Mouse (Mus musculus): Measurements from ENCODE around the gene Tanc2. TPM values are rescaled to one million over a fixed set of nuclear protein-coding genes. Genes with fewer than 3 reads are reported as not detected.
A peak's percentile ranks its signal among the peaks of the same experiment; 100 is the strongest.

Tanc2 gene
- polyA plus RNA-seq, 1 experiment: 10.2 TPM

- TF ChIP-seq CTCF (IDR thresholded peaks at IDR 0.05; ENCODE audit: insufficient read depth, low read length) (peak; percentile 57), POLR2A (IDR thresholded peaks at IDR 0.05; ENCODE audit: borderline replicate concordance, extremely low read depth, low read depth, low read length) (no peak)
- WGBS: 58% methylated on average over 14 of the region's 14 CpGs
- peak; percentile 71 for DNase-seq
- Histone ChIP-seq H3K4me1 (ENCODE audit: control insufficient read depth, insufficient read depth, low read length) (peaks cover 3% of the 10 kb centered on the region), H3K4me3 (replicated peaks; ENCODE audit: extremely low read depth, low read depth, low read length) (no peak overlapping the region)
Measured at GRCm38 (mm10) chr11:105927065-105928030, 337.6 kb downstream of the Tanc2 start.

GRCm38 (mm10) chr11:105928171-105928570 is 338.4 kb downstream of the Tanc2 start:
- no peak overlapping the region for H3K4me3 ChIP-seq (replicated peaks; ENCODE audit: extremely low read depth, low read depth, low read length)
- WGBS: 63% methylated on average over 5 of the region's 5 CpGs
- no peak for TF ChIP-seq CTCF (IDR thresholded peaks at IDR 0.05; ENCODE audit: insufficient read depth, low read length)
- TF ChIP-seq POLR2A (IDR thresholded peaks at IDR 0.05; ENCODE audit: borderline replicate concordance, extremely low read depth, low read depth, low read length): no peak
- DNase-seq: no peak
- peaks cover 3% of the 10 kb centered on the region for H3K4me1 ChIP-seq (ENCODE audit: control insufficient read depth, insufficient read depth, low read length)

- Histone ChIP-seq H3K4me1 (ENCODE audit: control insufficient read depth, insufficient read depth, low read length) (peaks cover 21% of the 10 kb centered on the region), H3K4me3 (replicated peaks; ENCODE audit: extremely low read depth, low read depth, low read length) (no peak overlapping the region)
- no peak for TF ChIP-seq POLR2A (IDR thresholded peaks at IDR 0.05; ENCODE audit: borderline replicate concordance, extremely low read depth, low read depth, low read length)
- TF ChIP-seq CTCF (IDR thresholded peaks at IDR 0.05; ENCODE audit: insufficient read depth, low read length): no peak
- WGBS: 65% methylated on average over 3 of the region's 3 CpGs
- DNase-seq: no peak
Measured at GRCm38 (mm10) chr11:105931380-105931779, 341.6 kb downstream of the Tanc2 start.

GRCm38 (mm10) chr11:105933746-105934145 is 344.0 kb downstream of the Tanc2 start:
- TF ChIP-seq POLR2A (IDR thresholded peaks at IDR 0.05; ENCODE audit: borderline replicate concordance, extremely low read depth, low read depth, low read length): no peak
- no peak for TF ChIP-seq CTCF (IDR thresholded peaks at IDR 0.05; ENCODE audit: insufficient read depth, low read length)
- no peak overlapping the region for H3K4me3 ChIP-seq (replicated peaks; ENCODE audit: extremely low read depth, low read depth, low read length)
- peak; percentile 39 for DNase-seq
- 54% methylated on average over 8 of the region's 8 CpGs for WGBS
- peaks cover 24% of the 10 kb centered on the region for H3K4me1 ChIP-seq (ENCODE audit: control insufficient read depth, insufficient read depth, low read length)

GRCm38 (mm10) chr11:105934303-105934711 is 344.5 kb downstream of the Tanc2 start:
- no peak for TF ChIP-seq POLR2A (IDR thresholded peaks at IDR 0.05; ENCODE audit: borderline replicate concordance, extremely low read depth, low read depth, low read length)
- no peak for TF ChIP-seq CTCF (IDR thresholded peaks at IDR 0.05; ENCODE audit: insufficient read depth, low read length)
- DNase-seq: no peak
- Histone ChIP-seq H3K4me1 (ENCODE audit: control insufficient read depth, insufficient read depth, low read length) (peaks cover 24% of the 10 kb centered on the region), H3K4me3 (replicated peaks; ENCODE audit: extremely low read depth, low read depth, low read length) (no peak overlapping the region)
- WGBS: 49% methylated on average over 5 of the region's 5 CpGs

GRCm38 (mm10) chr11:105934816-105935215 is 345.0 kb downstream of the Tanc2 start:
- no peak overlapping the region for H3K4me3 ChIP-seq (replicated peaks; ENCODE audit: extremely low read depth, low read depth, low read length)
- TF ChIP-seq POLR2A (IDR thresholded peaks at IDR 0.05; ENCODE audit: borderline replicate concordance, extremely low read depth, low read depth, low read length) (no peak), CTCF (IDR thresholded peaks at IDR 0.05; ENCODE audit: insufficient read depth, low read length) (no peak)
- 65% methylated on average over 6 of the region's 6 CpGs for WGBS
- DNase-seq: no peak
- peaks cover 24% of the 10 kb centered on the region for H3K4me1 ChIP-seq (ENCODE audit: control insufficient read depth, insufficient read depth, low read length)

- WGBS: 86% methylated on average over 8 of the region's 8 CpGs
- no peak for TF ChIP-seq CTCF (IDR thresholded peaks at IDR 0.05; ENCODE audit: insufficient read depth, low read length)
- TF ChIP-seq POLR2A (IDR thresholded peaks at IDR 0.05; ENCODE audit: borderline replicate concordance, extremely low read depth, low read depth, low read length): no peak
- peaks cover 24% of the 10 kb centered on the region for H3K4me1 ChIP-seq (ENCODE audit: control insufficient read depth, insufficient read depth, low read length)
- H3K4me3 ChIP-seq (replicated peaks; ENCODE audit: extremely low read depth, low read depth, low read length): no peak overlapping the region
- DNase-seq: no peak
Measured at GRCm38 (mm10) chr11:105935496-105935895, 345.7 kb downstream of the Tanc2 start.

- WGBS: 56% methylated on average over 6 of the region's 6 CpGs
- Histone ChIP-seq H3K4me1 (ENCODE audit: control insufficient read depth, insufficient read depth, low read length) (peaks cover 24% of the 10 kb centered on the region), H3K4me3 (replicated peaks; ENCODE audit: extremely low read depth, low read depth, low read length) (no peak overlapping the region)
- DNase-seq: no peak
- TF ChIP-seq POLR2A (IDR thresholded peaks at IDR 0.05; ENCODE audit: borderline replicate concordance, extremely low read depth, low read depth, low read length) (peak; percentile 32; the same call in 1 of the 2 replicates), CTCF (IDR thresholded peaks at IDR 0.05; ENCODE audit: insufficient read depth, low read length) (no peak)
Measured at GRCm38 (mm10) chr11:105936200-105936599, 346.4 kb downstream of the Tanc2 start.

GRCm38 (mm10) chr11:105936974-105937373 is 347.2 kb downstream of the Tanc2 start:
- TF ChIP-seq POLR2A (IDR thresholded peaks at IDR 0.05; ENCODE audit: borderline replicate concordance, extremely low read depth, low read depth, low read length): no peak
- no peak for TF ChIP-seq CTCF (IDR thresholded peaks at IDR 0.05; ENCODE audit: insufficient read depth, low read length)
- 87% methylated on average over 3 of the region's 3 CpGs for WGBS
- no peak for DNase-seq
- Histone ChIP-seq H3K4me3 (replicated peaks; ENCODE audit: extremely low read depth, low read depth, low read length) (no peak overlapping the region), H3K4me1 (ENCODE audit: control insufficient read depth, insufficient read depth, low read length) (peaks cover 24% of the 10 kb centered on the region)

GRCm38 (mm10) chr11:105938771-105939170 is 349.0 kb downstream of the Tanc2 start:
- 64% methylated on average over 9 of the region's 9 CpGs for WGBS
- Histone ChIP-seq H3K4me1 (ENCODE audit: control insufficient read depth, insufficient read depth, low read length) (peaks cover 27% of the 10 kb centered on the region), H3K4me3 (replicated peaks; ENCODE audit: extremely low read depth, low read depth, low read length) (no peak overlapping the region)
- TF ChIP-seq POLR2A (IDR thresholded peaks at IDR 0.05; ENCODE audit: borderline replicate concordance, extremely low read depth, low read depth, low read length) (no peak), CTCF (IDR thresholded peaks at IDR 0.05; ENCODE audit: insufficient read depth, low read length) (no peak)
- no peak for DNase-seq

Data from lung, adult 2 months (tissue).